In the genomic region with DNA sequence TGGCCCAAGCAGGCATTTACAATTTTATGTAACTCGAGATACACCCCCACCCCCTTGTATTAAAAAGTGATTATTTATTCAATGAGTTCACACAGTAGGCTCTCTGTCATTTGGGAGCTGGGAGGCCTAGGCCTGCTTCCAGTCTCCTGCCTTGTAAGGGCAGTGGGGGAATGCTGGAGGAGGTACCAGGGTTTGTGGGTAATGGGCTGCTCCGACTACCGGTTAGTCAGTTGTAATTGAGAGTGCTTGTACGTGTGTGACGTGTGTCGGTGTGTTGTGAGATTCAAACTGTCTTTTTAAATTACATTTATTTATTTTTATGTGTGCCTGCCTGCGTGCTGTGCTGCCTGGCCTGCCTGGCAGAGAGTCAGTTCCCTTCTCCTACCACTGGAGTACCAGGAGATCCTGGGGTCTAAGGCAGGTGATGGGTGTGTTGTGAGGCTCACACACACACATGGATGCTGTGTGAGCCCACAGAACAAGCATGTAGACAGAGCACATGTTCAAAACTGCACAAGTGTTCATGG, we compare ENCODE assay signal across 8 mouse cellular contexts. TPM values are rescaled to one million over a fixed set of nuclear protein-coding genes. Genes with fewer than 3 reads are reported as not detected.
DNase-seq lines count a peak whose midpoint lies in the region; ATAC-seq and TF ChIP-seq lines count a peak whose summit lies in the region.

No protein-coding gene starts in this region.

- peaks cover 7% of the 10 kb centered on the region; the same call in 1 of the 2 replicates for H3K27me3 ChIP-seq in forebrain, embryonic 12.5 days
- no peaks in the 10 kb centered on the region for H3K27me3 ChIP-seq in neural tube, embryonic 12.5 days (replicated peaks)

- DNase-seq in gastrocnemius, adult 2 months: peak; percentile 23
- DNase-seq in gastrocnemius, postnatal 10 days: no peak
- peak; percentile 85 for DNase-seq in Muller cell, postnatal 12 days (ENCODE audit: inconsistent ontology term)
- peak; percentile 49 to 60 for DNase-seq in layer of hippocampus, adult 8-10 months (ENCODE audit: low spot score in 2 of 2)
- DNase-seq in adrenal gland, postnatal 4 days (ENCODE audit: low spot score in 2 of 2): no peak
- DNase-seq in ovary, postnatal 36 days (ENCODE audit: low spot score): no peak

- no peak for TF ChIP-seq CTCF in gastrocnemius, adult 2 months (IDR thresholded peaks at IDR 0.05)

- 13% methylated on average over 7 of the region's 7 CpGs for WGBS in forebrain, embryonic 12.5 days
- WGBS in neural tube, embryonic 12.5 days: 12% methylated on average over 7 of the region's 7 CpGs

- peaks cover 71% of the 10 kb centered on the region for H3K4me1 ChIP-seq in forebrain, embryonic 12.5 days
- H3K4me1 ChIP-seq in neural tube, embryonic 12.5 days: peaks cover 70% of the 10 kb centered on the region

- no peak for ATAC-seq in forebrain, embryonic 12.5 days (ENCODE audit: low FRiP score)
- no peak for ATAC-seq in neural tube, embryonic 12.5 days (ENCODE audit: low FRiP score, low read depth)

- H3K9me3 ChIP-seq in forebrain, embryonic 12.5 days: no peaks in the 10 kb centered on the region
- no peaks in the 10 kb centered on the region for H3K9me3 ChIP-seq in neural tube, embryonic 12.5 days

- H3K4me2 ChIP-seq in forebrain, embryonic 12.5 days: peak overlapping the region; percentile 93
- H3K4me2 ChIP-seq in neural tube, embryonic 12.5 days (replicated peaks): peak overlapping the region; percentile 78

- intact Hi-C loops in gastrocnemius, adult 2 months (cut with DNase I): no loop called here

- 0 out of 2 replicates have a peak, but pooled peaks cover 4% of the 10 kb centered on the region for H3K36me3 ChIP-seq in forebrain, embryonic 12.5 days (replicated peaks)
- no peaks in the 10 kb centered on the region for H3K36me3 ChIP-seq in neural tube, embryonic 12.5 days

- H3K9ac ChIP-seq in forebrain, embryonic 12.5 days: peak overlapping the region; percentile 99
- H3K9ac ChIP-seq in neural tube, embryonic 12.5 days: peak overlapping the region; percentile 100

- peak overlapping the region; percentile 99 for H3K27ac ChIP-seq in gastrocnemius, adult 2 months
- peak overlapping the region; percentile 99 for H3K27ac ChIP-seq in forebrain, embryonic 12.5 days
- peak overlapping the region; percentile 75 for H3K27ac ChIP-seq in neural tube, embryonic 12.5 days

- H3K4me3 ChIP-seq in gastrocnemius, adult 2 months: peak overlapping the region; percentile 88
- peak overlapping the region; percentile 95 for H3K4me3 ChIP-seq in forebrain, embryonic 12.5 days (replicated peaks)
- H3K4me3 ChIP-seq in neural tube, embryonic 12.5 days: peak overlapping the region; percentile 91

RNA-seq across cellular contexts. Expression of gene Bahcc1, which starts 3.8 kb away (rescaled TPM):
- total RNA-seq in gastrocnemius, adult 2 months (2021): 1 to 10 TPM; 3.5 to 5.3 TPM
- 10 to 100 TPM in 1 of 2 experiments, 1 to 10 TPM in 1; 6.4 to 10.5 TPM for total RNA-seq in gastrocnemius, postnatal 10 days (2021)
- polyA plus RNA-seq in forebrain, embryonic 12.5 days (2016; fragmentation: Nextera tagmentation; extraction: Ambion mirVana): 23.5 and 24.0 TPM in 2 replicates
- total RNA-seq in layer of hippocampus, adult 8-10 months (2022): 10 to 100 TPM; 20.0 to 23.4 (median 21.4) TPM
- polyA plus RNA-seq in neural tube, embryonic 12.5 days (2016; fragmentation: Nextera tagmentation; extraction: Ambion mirVana): 21.6 and 22.8 TPM in 2 replicates
- 10 to 100 TPM; 25.3 to 26.7 TPM for total RNA-seq in adrenal gland, postnatal 4 days (2021)

Comparison
In these comparisons a context has a peak if more than half of its experiments do, and no peak if none do; other contexts are left out.
1. DNase-seq: peak in gastrocnemius, adult 2 months (single experiment), Muller cell, postnatal 12 days (single experiment) and layer of hippocampus, adult 8-10 months (2 of 2); none in gastrocnemius, postnatal 10 days (single experiment), adrenal gland, postnatal 4 days (0 of 2) and ovary, postnatal 36 days (single experiment).
2. Peak in every context shown above with its lines, with median percentiles within 50 percentile points of each other: H3K27ac ChIP-seq and H3K4me3 ChIP-seq.